Mouse (Mus musculus): ENCODE results near the gene Mfsd12. TPM values are rescaled to one million over a fixed set of nuclear protein-coding genes. Genes with fewer than 3 reads are reported as not detected.
A peak's percentile ranks its signal among the peaks of the same experiment; 100 is the strongest.

The Mfsd12 gene
- total and polyA plus RNA-seq, 2 experiments from 2014 or later = 13.6 to 38.1 TPM

DNA sequence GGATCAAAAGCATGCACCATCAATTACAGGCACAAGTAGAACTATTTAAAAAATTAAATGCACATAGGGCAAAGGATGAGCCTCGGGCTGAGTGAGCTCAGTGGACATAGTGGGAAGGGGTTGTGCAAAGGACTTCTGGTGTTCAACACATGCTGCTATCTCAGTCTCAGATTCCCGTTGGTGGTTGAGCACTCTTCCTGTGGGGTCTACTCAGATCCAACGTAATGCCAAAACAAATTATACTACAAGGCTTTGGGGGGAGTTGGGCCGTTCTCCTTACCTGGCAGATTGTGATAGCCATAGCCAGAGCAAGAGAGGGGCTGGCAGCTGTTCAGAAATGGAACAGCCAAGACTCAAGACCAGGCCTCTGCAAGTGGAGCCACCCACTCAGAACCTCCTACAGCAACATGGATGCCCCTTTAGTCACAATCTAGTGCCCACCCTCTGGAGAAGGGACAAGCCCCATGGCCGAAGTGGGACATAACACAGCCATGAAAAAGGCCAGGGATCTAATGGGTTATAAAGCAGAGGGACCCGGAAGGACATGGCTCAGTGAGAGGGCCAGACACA is 22.6 kb downstream of the Mfsd12 start:
- Histone ChIP-seq H3K9me3 (ENCODE audit: low read length) (no peaks in the 10 kb centered on the region), H3K9ac (replicated peaks; ENCODE audit: low read length) (no peak overlapping the region), H3K4me2 (ENCODE audit: low read depth, low read length) (no peak overlapping the region), H3K4me3 (ENCODE audit: low read length) (no peak overlapping the region), H3K27ac (no peak overlapping the region), H3K36me3 (ENCODE audit: insufficient read depth, low read length) (no peaks in the 10 kb centered on the region), H3K4me1 (ENCODE audit: insufficient read depth, low read length) (peaks cover 12% of the 10 kb centered on the region), H3K27me3 (ENCODE audit: insufficient read depth, low read length) (no peaks in the 10 kb centered on the region)
- WGBS = 89% methylated on average over 6 of the region's 6 CpGs
- ATAC-seq (no peak), DNase-seq (ENCODE audit: low spot score) (no peak)
- no peak for TF ChIP-seq CTCF (IDR thresholded peaks at IDR 0.05; ENCODE audit: low read depth)

DNA sequence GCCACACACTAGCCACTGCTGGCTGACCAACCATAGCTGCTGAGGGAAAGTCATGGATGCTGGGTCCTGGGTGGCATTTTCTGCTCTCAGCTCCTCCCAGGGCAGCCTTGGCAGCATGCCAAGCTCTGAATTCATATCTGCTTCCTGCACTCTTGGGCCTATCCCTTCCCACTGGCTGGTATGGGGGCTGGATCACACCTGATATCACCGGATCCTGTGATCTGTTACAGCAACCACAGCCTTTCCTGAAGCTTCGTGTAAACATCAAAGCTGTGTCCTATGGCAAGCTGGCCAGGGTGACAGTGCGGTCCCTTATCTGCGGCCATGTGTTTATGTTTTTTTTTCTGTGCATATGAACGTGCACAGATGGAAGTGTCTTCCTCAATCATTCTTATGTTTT is 24.7 kb downstream of the Mfsd12 start:
- no peaks in the 10 kb centered on the region for H3K27me3 ChIP-seq (ENCODE audit: insufficient read depth, low read length)
- no peak overlapping the region for H3K4me2 ChIP-seq (ENCODE audit: low read depth, low read length)
- H3K27ac ChIP-seq = no peak overlapping the region
- H3K36me3 ChIP-seq (ENCODE audit: insufficient read depth, low read length) = peaks cover 14% of the 10 kb centered on the region
- H3K4me1 ChIP-seq (ENCODE audit: insufficient read depth, low read length) = peaks cover 15% of the 10 kb centered on the region
- no peak overlapping the region for H3K4me3 ChIP-seq (ENCODE audit: low read length)
- no peak for DNase-seq (ENCODE audit: low spot score)
- WGBS = 86% methylated on average over 5 of the region's 5 CpGs
- ATAC-seq = no peak
- no peak for TF ChIP-seq CTCF (IDR thresholded peaks at IDR 0.05; ENCODE audit: low read depth)
- no peaks in the 10 kb centered on the region for H3K9me3 ChIP-seq (ENCODE audit: low read length)
- no peak overlapping the region for H3K9ac ChIP-seq (replicated peaks; ENCODE audit: low read length)

DNA sequence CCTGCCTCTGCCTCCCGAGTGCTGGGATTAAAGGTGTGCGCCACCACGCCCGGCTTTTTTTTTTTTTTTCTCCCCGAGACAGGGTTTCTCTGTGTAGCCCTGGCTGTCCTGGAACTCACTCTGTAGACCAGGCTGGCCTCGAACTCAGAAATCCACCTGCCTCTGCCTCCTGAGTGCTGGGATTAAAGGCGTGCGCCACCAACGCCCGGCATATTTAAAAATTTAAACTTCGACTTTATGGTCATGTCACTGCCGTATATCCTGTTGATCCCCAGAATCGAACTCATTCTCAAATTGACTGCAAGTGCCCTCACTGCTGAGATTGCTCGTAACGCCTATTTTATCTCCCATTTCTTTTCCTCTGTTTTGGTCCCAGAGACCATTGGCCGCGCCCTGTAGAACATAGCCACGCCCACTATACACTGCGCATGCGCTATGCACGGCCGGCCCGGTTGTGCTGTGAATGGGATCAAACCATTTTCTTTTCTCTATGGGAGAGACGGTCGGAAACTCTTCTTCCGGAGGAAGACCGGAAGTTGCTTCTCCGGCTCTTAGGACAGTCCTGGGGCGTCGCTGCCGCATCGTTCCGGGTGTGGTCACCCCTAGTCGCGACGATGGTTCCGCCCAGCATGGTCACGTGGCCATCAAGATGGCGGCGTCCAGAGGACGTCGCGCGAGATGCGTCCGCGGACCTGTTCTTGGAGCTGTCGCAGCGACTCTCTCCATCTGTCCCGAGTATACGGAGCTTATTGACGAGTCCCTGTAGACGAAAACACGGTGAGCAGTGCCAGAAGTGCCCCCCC is 26.7 kb downstream of the Mfsd12 start, which contains the start of the genes Dohh and Gm48551:
Gene Dohh, plus strand, starts transcription at position 627 of the 803 bp plus-strand sequence.
Gene Gm48551, plus strand, starts transcription at position 665 of the 803 bp plus-strand sequence.
- Histone ChIP-seq H3K27ac (peak within 1 kb of the TSS; percentile 94), H3K4me3 (ENCODE audit: low read length) (peak within 1 kb of the TSS; percentile 93), H3K9ac (replicated peaks; ENCODE audit: low read length) (peak within 1 kb of the TSS; percentile 87), H3K36me3 (ENCODE audit: insufficient read depth, low read length) (peaks cover 33% of the 10 kb centered on the region), H3K9me3 (ENCODE audit: low read length) (no peaks in the 10 kb centered on the region), H3K4me2 (ENCODE audit: low read depth, low read length) (peak within 1 kb of the TSS; percentile 97), H3K4me1 (ENCODE audit: insufficient read depth, low read length) (peaks cover 10% of the 10 kb centered on the region; the same call in 1 of the 2 replicates), H3K27me3 (ENCODE audit: insufficient read depth, low read length) (no peaks in the 10 kb centered on the region)
- peak; percentile 100 for DNase-seq (ENCODE audit: low spot score)
- no peak for TF ChIP-seq CTCF (IDR thresholded peaks at IDR 0.05; ENCODE audit: low read depth)
- 4% methylated on average over 50 of the region's 54 CpGs for WGBS
- ATAC-seq = peak; percentile 96

DNA sequence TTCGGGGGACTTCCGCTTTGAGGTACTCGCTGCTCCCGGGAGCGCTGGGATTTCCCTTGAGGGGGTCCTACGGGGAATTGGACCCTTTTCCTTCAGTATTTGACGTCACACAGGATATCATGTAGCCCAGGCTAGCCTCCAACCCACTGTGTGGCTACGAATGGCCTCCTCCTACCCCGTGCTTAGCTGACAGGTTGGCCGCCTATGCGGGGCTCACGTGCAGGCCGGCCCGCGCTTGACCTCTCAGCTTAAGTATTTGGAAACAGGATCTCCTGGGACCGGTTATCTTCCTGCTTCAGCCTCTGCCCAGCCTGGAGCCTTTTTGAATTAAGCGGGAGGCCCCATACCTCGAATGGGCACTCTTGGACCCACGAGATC is 27.3 kb downstream of the Mfsd12 start:
- peaks cover 10% of the 10 kb centered on the region; the same call in 1 of the 2 replicates for H3K4me1 ChIP-seq (ENCODE audit: insufficient read depth, low read length)
- peak overlapping the region; percentile 87 for H3K9ac ChIP-seq (replicated peaks; ENCODE audit: low read length)
- no peaks in the 10 kb centered on the region for H3K27me3 ChIP-seq (ENCODE audit: insufficient read depth, low read length)
- peak overlapping the region; percentile 97 for H3K4me2 ChIP-seq (ENCODE audit: low read depth, low read length)
- peaks cover 33% of the 10 kb centered on the region for H3K36me3 ChIP-seq (ENCODE audit: insufficient read depth, low read length)
- peak overlapping the region; percentile 93 for H3K4me3 ChIP-seq (ENCODE audit: low read length)
- peak overlapping the region; percentile 94 for H3K27ac ChIP-seq
- no peaks in the 10 kb centered on the region for H3K9me3 ChIP-seq (ENCODE audit: low read length)
- DNase-seq (ENCODE audit: low spot score) (no peak), ATAC-seq (peak; percentile 54)
- 1% methylated on average over 19 of the region's 19 CpGs for WGBS
- TF ChIP-seq CTCF (IDR thresholded peaks at IDR 0.05; ENCODE audit: low read depth) = no peak

DNA sequence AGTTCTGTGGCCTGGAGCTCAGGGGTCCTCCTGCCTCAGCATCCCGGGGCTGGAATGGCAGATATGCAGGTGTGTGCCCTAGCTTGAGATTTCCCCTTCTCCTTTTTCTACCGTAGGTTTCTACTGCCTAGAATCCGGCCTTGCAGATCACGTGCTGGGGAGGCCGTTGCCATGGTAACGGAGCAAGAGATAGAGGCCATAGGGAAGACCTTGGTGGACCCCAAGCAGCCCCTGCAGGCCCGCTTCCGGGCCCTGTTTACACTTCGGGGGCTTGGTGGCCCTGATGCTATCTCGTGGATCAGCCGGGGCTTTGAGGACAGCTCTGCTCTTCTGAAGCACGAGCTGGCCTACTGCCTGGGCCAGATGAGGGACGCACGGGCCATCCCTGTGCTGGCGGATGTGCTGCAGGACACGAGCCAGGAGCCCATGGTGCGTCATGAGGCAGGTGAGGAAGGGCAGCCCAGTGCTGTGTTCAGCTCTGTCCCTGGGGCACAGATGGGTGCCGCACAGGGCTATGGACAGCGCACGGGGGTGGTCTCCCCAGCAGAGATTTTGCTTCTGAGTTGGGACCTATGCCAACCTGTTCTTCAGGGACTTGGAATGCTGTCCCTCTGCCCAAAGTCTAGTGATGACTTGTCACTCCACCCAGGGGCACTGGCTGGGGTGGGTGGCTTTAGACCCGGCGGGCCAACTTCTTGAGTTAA is 28.5 kb downstream of the Mfsd12 start:
- peaks cover 10% of the 10 kb centered on the region; the same call in 1 of the 2 replicates for H3K4me1 ChIP-seq (ENCODE audit: insufficient read depth, low read length)
- ATAC-seq (no peak), DNase-seq (ENCODE audit: low spot score) (no peak)
- no peaks in the 10 kb centered on the region for H3K27me3 ChIP-seq (ENCODE audit: insufficient read depth, low read length)
- H3K36me3 ChIP-seq (ENCODE audit: insufficient read depth, low read length) = peaks cover 33% of the 10 kb centered on the region
- peak overlapping the region; percentile 94; the same call in 1 of the 2 replicates for H3K27ac ChIP-seq
- WGBS = 79% methylated on average over 22 of the region's 22 CpGs
- no peak for TF ChIP-seq CTCF (IDR thresholded peaks at IDR 0.05; ENCODE audit: low read depth)
- peak overlapping the region; percentile 87 for H3K9ac ChIP-seq (replicated peaks; ENCODE audit: low read length)
- H3K4me2 ChIP-seq (ENCODE audit: low read depth, low read length) = peak overlapping the region; percentile 97
- H3K9me3 ChIP-seq (ENCODE audit: low read length) = no peaks in the 10 kb centered on the region
- H3K4me3 ChIP-seq (ENCODE audit: low read length) = no peak overlapping the region

DNA sequence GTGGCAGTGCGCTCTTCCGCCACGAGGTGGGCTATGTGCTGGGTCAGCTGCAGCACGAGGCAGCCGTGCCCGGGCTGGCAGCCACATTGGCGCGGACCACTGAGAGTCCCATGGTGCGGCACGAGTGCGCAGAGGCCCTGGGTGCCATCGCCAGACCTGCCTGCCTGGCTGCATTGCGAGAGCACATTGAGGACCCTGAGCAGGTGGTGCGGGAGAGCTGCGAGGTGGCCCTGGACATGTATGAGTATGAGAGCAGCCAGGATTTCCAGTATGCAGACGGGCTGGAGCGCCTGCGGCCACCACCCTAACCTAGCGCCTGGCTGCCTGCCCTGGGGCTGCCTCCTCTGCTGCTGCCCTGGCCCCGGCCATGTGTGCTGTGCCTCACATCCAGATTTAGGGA is 30.4 kb downstream of the Mfsd12 start:
- no peak overlapping the region for H3K9ac ChIP-seq (replicated peaks; ENCODE audit: low read length)
- no peak overlapping the region for H3K27ac ChIP-seq
- no peak for ATAC-seq
- H3K9me3 ChIP-seq (ENCODE audit: low read length) = no peaks in the 10 kb centered on the region
- no peaks in the 10 kb centered on the region for H3K27me3 ChIP-seq (ENCODE audit: insufficient read depth, low read length)
- no peak for TF ChIP-seq CTCF (IDR thresholded peaks at IDR 0.05; ENCODE audit: low read depth)
- 94% methylated on average over 20 of the region's 20 CpGs for WGBS
- peaks cover 10% of the 10 kb centered on the region; the same call in 1 of the 2 replicates for H3K4me1 ChIP-seq (ENCODE audit: insufficient read depth, low read length)
- H3K36me3 ChIP-seq (ENCODE audit: insufficient read depth, low read length) = peaks cover 33% of the 10 kb centered on the region
- H3K4me2 ChIP-seq (ENCODE audit: low read depth, low read length) = no peak overlapping the region
- no peak overlapping the region for H3K4me3 ChIP-seq (ENCODE audit: low read length)
- no peak for DNase-seq (ENCODE audit: low spot score)
